Mouse (Mus musculus) heart, embryonic 15.5 days (tissue): ENCODE results near the gene Trpc4ap. TPM values are rescaled to one million over a fixed set of nuclear protein-coding genes. Genes with fewer than 3 reads are reported as not detected.

Experiments used
- ATAC-seq: fragments of 200-750 bp; cut with Nextera tagmentation; replicated peaks from 2 replicates; pipeline ENCODE4 v1.8.0; 2017; ENCODE audit warnings: low read depth, moderate TSS enrichment; ENCODE audit not compliant: insufficient number of reproducible peaks, insufficient read depth, low FRiP score
- H3K27ac ChIP-seq: fragments of 300-500 bp; sonication (generic); 2 replicates; pipeline ENCODE4 v1.5.1; 2015; ENCODE audit warnings: mild to moderate bottlenecking, inconsistent platforms
- H3K27me3 ChIP-seq: fragments of 300-500 bp; sonication (generic); 2 replicates; pipeline ENCODE4 v1.6.1; 2015; ENCODE audit warnings: inconsistent platforms
- H3K36me3 ChIP-seq: fragments of 300-500 bp; sonication (generic); 2 replicates; pipeline ENCODE4 v1.6.1; 2015; ENCODE audit warnings: mild to moderate bottlenecking, inconsistent platforms
- H3K4me1 ChIP-seq: fragments of 300-500 bp; sonication (generic); replicated peaks from 2 replicates; pipeline ENCODE4 v1.6.1; 2015; ENCODE audit warnings: inconsistent platforms
- H3K4me2 ChIP-seq: fragments of 300-500 bp; sonication (generic); 2 replicates; pipeline ENCODE4 v1.6.1; 2015; ENCODE audit warnings: inconsistent platforms, mild to moderate bottlenecking, moderate library complexity
- H3K4me3 ChIP-seq: fragments of 300-500 bp; sonication (generic); 2 replicates; pipeline ENCODE4 v1.5.1; 2015; ENCODE audit warnings: mild to moderate bottlenecking, inconsistent platforms
- H3K9ac ChIP-seq: fragments of 300-500 bp; sonication (generic); 2 replicates; pipeline ENCODE4 v1.6.1; 2015; ENCODE audit warnings: mild to moderate bottlenecking, inconsistent platforms
- H3K9me3 ChIP-seq: fragments of 300-500 bp; sonication (generic); replicated peaks from 2 replicates; pipeline ENCODE4 v1.6.1; 2016; ENCODE audit warnings: inconsistent platforms
- WGBS: fragments of 180-500 bp; shearing (Covaris S2); methylation state at CpG from one replicate; pipeline ENCODE4 v1.1.7; 2015; ENCODE audit warnings: mixed read lengths; 5-methylcytosine and 5-hydroxymethylcytosine counted together
- polyA plus RNA-seq: library from polyadenylated mRNA; unstranded; fragments of >200 nt; fragmentation: Nextera tagmentation; extraction: Ambion mirVana; gene quantifications from 2 replicates; pipeline ENCODE4 v1.2.1, GENCODE M21; 2015

Gene Trpc4ap
- polyA plus RNA-seq, 1 experiment from 2014 or later, result 83.0 TPM

- H3K4me2 ChIP-seq, result no peak overlapping the region
- ATAC-seq, result no peak
- no peaks in the 10 kb centered on the region for H3K9me3 ChIP-seq
- H3K9ac ChIP-seq, result no peak overlapping the region
- no peaks in the 10 kb centered on the region for H3K4me1 ChIP-seq
- peaks cover 84% of the 10 kb centered on the region for H3K36me3 ChIP-seq
- no peaks in the 10 kb centered on the region for H3K27me3 ChIP-seq
- 85% methylated on average over 6 of the region's 6 CpGs for WGBS
- no peak overlapping the region for H3K27ac ChIP-seq
- H3K4me3 ChIP-seq, result no peak overlapping the region
Measured at GRCm38 (mm10) chr2:155640656-155641055, 51.5 kb downstream of the Trpc4ap start.

GRCm38 (mm10) chr2:155637411-155637810 is 54.8 kb downstream of the Trpc4ap start:
- H3K4me1 ChIP-seq, result peaks cover 13% of the 10 kb centered on the region
- H3K27ac ChIP-seq, result no peak overlapping the region
- H3K36me3 ChIP-seq, result peaks cover 89% of the 10 kb centered on the region
- 81% methylated on average over 4 of the region's 4 CpGs for WGBS
- ATAC-seq, result no peak
- no peaks in the 10 kb centered on the region for H3K27me3 ChIP-seq
- H3K4me2 ChIP-seq, result no peak overlapping the region
- H3K4me3 ChIP-seq, result no peak overlapping the region
- no peaks in the 10 kb centered on the region for H3K9me3 ChIP-seq
- H3K9ac ChIP-seq, result no peak overlapping the region

- H3K9me3 ChIP-seq, result no peaks in the 10 kb centered on the region
- no peak for ATAC-seq
- no peak overlapping the region for H3K27ac ChIP-seq
- H3K4me1 ChIP-seq, result peaks cover 13% of the 10 kb centered on the region
- H3K9ac ChIP-seq, result no peak overlapping the region
- H3K4me3 ChIP-seq, result no peak overlapping the region
- no peak overlapping the region for H3K4me2 ChIP-seq
- H3K27me3 ChIP-seq, result no peaks in the 10 kb centered on the region
- H3K36me3 ChIP-seq, result peaks cover 93% of the 10 kb centered on the region
Measured at GRCm38 (mm10) chr2:155636881-155637280, 55.3 kb downstream of the Trpc4ap start.

GRCm38 (mm10) chr2:155635961-155636360 is 56.2 kb downstream of the Trpc4ap start:
- H3K4me1 ChIP-seq, result peaks cover 13% of the 10 kb centered on the region
- H3K27me3 ChIP-seq, result peaks cover 5% of the 10 kb centered on the region; the same call in 1 of the 2 replicates
- no peak for ATAC-seq
- WGBS, result 88% methylated on average over 8 of the region's 8 CpGs
- no peak overlapping the region for H3K4me3 ChIP-seq
- no peaks in the 10 kb centered on the region for H3K9me3 ChIP-seq
- H3K9ac ChIP-seq, result no peak overlapping the region
- peak overlapping the region; percentile 53; the same call in 1 of the 2 replicates for H3K27ac ChIP-seq
- H3K4me2 ChIP-seq, result no peak overlapping the region
- H3K36me3 ChIP-seq, result peaks cover 93% of the 10 kb centered on the region

GRCm38 (mm10) chr2:155634562-155634961 is 57.6 kb downstream of the Trpc4ap start:
- no peak overlapping the region for H3K4me3 ChIP-seq
- H3K4me2 ChIP-seq, result no peak overlapping the region
- no peak overlapping the region for H3K9ac ChIP-seq
- peaks cover 94% of the 10 kb centered on the region for H3K36me3 ChIP-seq
- ATAC-seq, result no peak
- H3K9me3 ChIP-seq, result no peaks in the 10 kb centered on the region
- 75% methylated on average over 8 of the region's 8 CpGs for WGBS
- H3K27me3 ChIP-seq, result peaks cover 19% of the 10 kb centered on the region
- peaks cover 23% of the 10 kb centered on the region for H3K4me1 ChIP-seq
- H3K27ac ChIP-seq, result peak overlapping the region; percentile 53

GRCm38 (mm10) chr2:155633731-155634130 is 58.5 kb downstream of the Trpc4ap start:
- Histone ChIP-seq H3K4me1 (peaks cover 32% of the 10 kb centered on the region), H3K4me2 (no peak overlapping the region), H3K27me3 (peaks cover 26% of the 10 kb centered on the region), H3K4me3 (no peak overlapping the region), H3K36me3 (peaks cover 96% of the 10 kb centered on the region), H3K9ac (no peak overlapping the region), H3K27ac (no peak overlapping the region), H3K9me3 (no peaks in the 10 kb centered on the region)
- 85% methylated on average over 9 of the region's 9 CpGs for WGBS
- ATAC-seq, result no peak

GRCm38 (mm10) chr2:155633121-155633520 is 59.1 kb downstream of the Trpc4ap start:
- Histone ChIP-seq H3K27me3 (peaks cover 32% of the 10 kb centered on the region), H3K27ac (0 out of 2 replicates have a peak overlapping the region, but pooled peaks have one; percentile 24), H3K9ac (no peak overlapping the region), H3K4me3 (no peak overlapping the region), H3K9me3 (no peaks in the 10 kb centered on the region), H3K36me3 (peaks cover 98% of the 10 kb centered on the region), H3K4me2 (no peak overlapping the region), H3K4me1 (peaks cover 35% of the 10 kb centered on the region)
- WGBS, result 59% methylated on average over 19 of the region's 19 CpGs
- no peak for ATAC-seq

GRCm38 (mm10) chr2:155632138-155632936 is 59.8 kb downstream of the Trpc4ap start:
- Histone ChIP-seq H3K9ac (no peak overlapping the region), H3K4me3 (no peak overlapping the region), H3K4me2 (no peak overlapping the region), H3K36me3 (peaks cover 98% of the 10 kb centered on the region), H3K27me3 (peaks cover 32% of the 10 kb centered on the region), H3K27ac (no peak overlapping the region), H3K4me1 (peaks cover 35% of the 10 kb centered on the region), H3K9me3 (no peaks in the 10 kb centered on the region)
- no peak for ATAC-seq
- WGBS, result 73% methylated on average over 30 of the region's 30 CpGs

GRCm38 (mm10) chr2:155630590-155631416 is 61.4 kb downstream of the Trpc4ap start:
- Histone ChIP-seq H3K27me3 (peaks cover 39% of the 10 kb centered on the region), H3K4me3 (no peak overlapping the region), H3K4me1 (peaks cover 35% of the 10 kb centered on the region), H3K9me3 (no peaks in the 10 kb centered on the region), H3K27ac (0 out of 2 replicates have a peak overlapping the region, but pooled peaks have one; percentile 4), H3K36me3 (peaks cover 89% of the 10 kb centered on the region), H3K9ac (no peak overlapping the region), H3K4me2 (no peak overlapping the region)
- ATAC-seq, result no peak
- WGBS, result 38% methylated on average over 43 of the region's 43 CpGs

- Histone ChIP-seq H3K27me3 (peaks cover 41% of the 10 kb centered on the region), H3K9ac (no peak overlapping the region), H3K4me3 (no peak overlapping the region), H3K36me3 (peaks cover 89% of the 10 kb centered on the region), H3K27ac (0 out of 2 replicates have a peak overlapping the region, but pooled peaks have one; percentile 4), H3K4me2 (no peak overlapping the region), H3K4me1 (peaks cover 35% of the 10 kb centered on the region), H3K9me3 (no peaks in the 10 kb centered on the region)
- ATAC-seq, result no peak
- 61% methylated on average over 20 of the region's 20 CpGs for WGBS
Measured at GRCm38 (mm10) chr2:155630153-155630552, 62.0 kb downstream of the Trpc4ap start.

GRCm38 (mm10) chr2:155629231-155629661 is 62.9 kb downstream of the Trpc4ap start:
- ATAC-seq, result no peak
- no peak overlapping the region for H3K27ac ChIP-seq
- peaks cover 41% of the 10 kb centered on the region for H3K27me3 ChIP-seq
- 15% methylated on average over 30 of the region's 35 CpGs for WGBS
- H3K36me3 ChIP-seq, result peaks cover 86% of the 10 kb centered on the region
- H3K4me2 ChIP-seq, result peak overlapping the region; percentile 50
- peaks cover 33% of the 10 kb centered on the region for H3K4me1 ChIP-seq
- H3K9ac ChIP-seq, result 0 out of 2 replicates have a peak overlapping the region, but pooled peaks have one; percentile 3
- H3K9me3 ChIP-seq, result no peaks in the 10 kb centered on the region
- peak overlapping the region; percentile 26 for H3K4me3 ChIP-seq
